In the genomic region with DNA sequence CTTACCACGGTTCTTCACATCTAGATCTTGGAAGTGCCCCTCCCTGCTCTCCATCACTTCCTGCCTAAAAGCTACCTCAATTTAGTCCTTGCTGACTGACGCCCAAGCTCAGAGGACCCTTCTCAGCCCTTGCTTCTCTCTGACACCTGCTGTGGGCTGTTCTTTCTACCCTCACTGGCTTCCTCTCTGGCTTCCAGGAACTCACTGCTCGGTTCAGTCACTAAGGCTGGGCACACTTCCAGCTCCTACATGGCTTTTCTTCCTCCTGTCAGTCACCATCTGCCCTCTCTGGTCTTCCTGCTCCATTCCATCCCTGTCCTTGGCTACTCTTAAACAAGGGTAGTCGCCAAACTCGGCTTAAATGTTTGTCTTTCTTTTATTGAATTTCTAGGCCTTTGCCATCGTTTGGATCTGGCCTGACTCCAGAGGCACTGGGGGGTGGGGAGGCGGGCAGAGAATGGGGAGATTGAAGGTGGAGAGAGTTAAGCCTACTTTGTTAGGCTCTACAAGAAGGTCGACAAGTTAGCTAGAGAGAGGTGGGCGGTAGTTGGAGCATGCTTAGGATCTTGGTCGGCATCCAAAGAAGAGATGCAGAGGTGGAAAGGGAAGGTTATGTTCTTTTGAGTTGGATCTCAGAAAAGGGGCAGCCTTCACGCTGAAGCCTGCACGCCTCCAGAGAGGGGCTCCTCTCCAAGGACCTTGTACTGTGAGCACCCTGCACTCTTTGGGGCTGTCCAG, we compare ENCODE assay signal across 8 mouse cellular contexts. TPM values are rescaled to one million over a fixed set of nuclear protein-coding genes. Genes with fewer than 3 reads are reported as not detected.
A peak's percentile ranks its signal among the peaks of the same experiment; 100 is the strongest.
DNase-seq lines count a peak whose midpoint lies in the region; ATAC-seq and TF ChIP-seq lines count a peak whose summit lies in the region.

No protein-coding gene starts in this region.

- no peaks in the 10 kb centered on the region for H3K9me3 ChIP-seq in stomach, postnatal 0 days (ENCODE audit: control insufficient read depth, low read length)

- TF ChIP-seq CTCF in liver, adult 2 months (IDR thresholded peaks at IDR 0.05; ENCODE audit: low read depth, low read length) = no peak
- TF ChIP-seq CTCF in stomach, postnatal 0 days (IDR thresholded peaks at IDR 0.05; ENCODE audit: low read depth) = no peak

- no peak overlapping the region for H3K9ac ChIP-seq in liver, adult 2 months (ENCODE audit: low read depth, low read length)
- H3K9ac ChIP-seq in stomach, postnatal 0 days (ENCODE audit: low read length) = no peak overlapping the region

- peaks cover 9% of the 10 kb centered on the region for H3K4me1 ChIP-seq in liver, adult 2 months (ENCODE audit: control insufficient read depth, insufficient read depth, low read length)
- no peaks in the 10 kb centered on the region; the same call in none of the 2 replicates for H3K4me1 ChIP-seq in stomach, postnatal 0 days (replicated peaks; ENCODE audit: control insufficient read depth, insufficient read depth)

- TF ChIP-seq EP300 in stomach, postnatal 0 days (optimal IDR thresholded peaks at IDR 0.05) = no peak

- 26% methylated on average over 12 of the region's 12 CpGs for WGBS in liver, adult 2 months
- 49% methylated on average over 12 of the region's 12 CpGs for WGBS in stomach, postnatal 0 days

- no peak overlapping the region for H3K27ac ChIP-seq in liver, adult 2 months (replicated peaks; ENCODE audit: insufficient read depth, low read depth, low read length)
- peak overlapping the region; percentile 71; the same call in 1 of the 2 replicates for H3K27ac ChIP-seq in stomach, postnatal 0 days (replicated peaks)

- ATAC-seq in erythroid progenitor cell, adult 5-6 weeks (replicated peaks; ENCODE audit: low FRiP score, poor library complexity, severe bottlenecking) = peak; percentile 18; the same call in 1 of the 2 replicates
- ATAC-seq in stomach, postnatal 0 days (ENCODE audit: low FRiP score, low TSS enrichment) = peak; percentile 31; the same call in 1 of the 2 replicates

- no peak for TF ChIP-seq POLR2A in liver, adult 2 months (IDR thresholded peaks at IDR 0.05; ENCODE audit: extremely low read depth, insufficient read depth, low read length)

- peak; percentile 7 for DNase-seq in adrenal gland, adult 2 months
- no peak for DNase-seq in adrenal gland, postnatal 4 days (ENCODE audit: low spot score in 2 of 2)
- peak; percentile 48 for DNase-seq in liver, adult 2 months (ENCODE audit: extremely low read depth, low read depth, low spot score)
- DNase-seq in liver = no peak
- peak; percentile 27 to 41 for DNase-seq in layer of hippocampus, postnatal 14 days (ENCODE audit: low spot score in 2 of 2)
- DNase-seq in stomach, postnatal 0 days (ENCODE audit: low spot score) = peak; percentile 54
- DNase-seq in Muller cell, postnatal 12 days (ENCODE audit: inconsistent ontology term) = no peak

- H3K4me3 ChIP-seq in liver, adult 2 months (ENCODE audit: insufficient read depth, low read depth, low read length) = no peak overlapping the region
- H3K4me3 ChIP-seq in stomach, postnatal 0 days (ENCODE audit: low read depth, low read length) = no peak overlapping the region

- H3K79me2 ChIP-seq in liver, adult 2 months (ENCODE audit: control insufficient read depth, insufficient read depth, low read length) = no peaks in the 10 kb centered on the region

- no peaks in the 10 kb centered on the region for H3K27me3 ChIP-seq in liver, adult 2 months (ENCODE audit: control insufficient read depth, insufficient read depth, low read length)
- H3K27me3 ChIP-seq in stomach, postnatal 0 days (ENCODE audit: control insufficient read depth, insufficient read depth, low read length) = no peaks in the 10 kb centered on the region

- H3K36me3 ChIP-seq in liver, adult 2 months (ENCODE audit: control insufficient read depth, insufficient read depth, low read length) = no peaks in the 10 kb centered on the region
- H3K36me3 ChIP-seq in stomach, postnatal 0 days (ENCODE audit: control insufficient read depth, insufficient read depth, low read length) = no peaks in the 10 kb centered on the region

- no peak overlapping the region for H3K4me2 ChIP-seq in stomach, postnatal 0 days (replicated peaks; ENCODE audit: low read depth)

RNA-seq across cellular contexts. Expression of a gene that starts 31.5 kb away (rescaled TPM):
- 10 to 100 TPM; 53.0 to 74.5 TPM for total RNA-seq in adrenal gland, adult 2 months (2021)
- polyA plus RNA-seq in adrenal gland, adult 2 months (2012; rRNA removed) = 142 and 265 TPM in 2 replicates
- total RNA-seq in adrenal gland, postnatal 4 days (2021) = 10 to 100 TPM; 56.4 to 57.1 TPM
- total RNA-seq in liver, adult 2 months (2014; rRNA removed) = 49.7 and 53.1 TPM in 2 replicates
- polyA plus RNA-seq in liver, adult 2 months (2012; rRNA removed) = 48.2 and 57.7 TPM in 2 replicates
- 3.8 and 7.6 TPM in 2 replicates for total RNA-seq in erythroid progenitor cell, adult 5-6 weeks (2015; ENCODE audit: low replicate concordance)
- 4.2 and 6.0 TPM in 2 replicates for total RNA-seq in erythroid progenitor cell, adult 5-6 weeks (2017; ENCODE audit: low replicate concordance)
- 10 to 100 TPM; 62.0 to 62.6 TPM for total RNA-seq in layer of hippocampus, postnatal 14 days (2021)
- polyA plus RNA-seq in stomach, postnatal 0 days (2015; fragmentation: Nextera tagmentation; extraction: Ambion mirVana) = 52.1 and 52.3 TPM in 2 replicates

Comparison
In these comparisons a context has a peak if more than half of its experiments do, and no peak if none do; other contexts are left out.
1. DNase-seq: peak in adrenal gland, adult 2 months (single experiment), liver, adult 2 months (single experiment), layer of hippocampus, postnatal 14 days (2 of 2) and stomach, postnatal 0 days (single experiment); none in adrenal gland, postnatal 4 days (0 of 2), liver (single experiment) and Muller cell, postnatal 12 days (single experiment).